Mouse (Mus musculus): ENCODE measurements around the gene Lmf2. TPM values are rescaled to one million over a fixed set of nuclear protein-coding genes. Genes with fewer than 3 reads are reported as not detected.

The Lmf2 gene
- polyA plus RNA-seq, 1 experiment from 2014 or later = 46.1 TPM

DNA sequence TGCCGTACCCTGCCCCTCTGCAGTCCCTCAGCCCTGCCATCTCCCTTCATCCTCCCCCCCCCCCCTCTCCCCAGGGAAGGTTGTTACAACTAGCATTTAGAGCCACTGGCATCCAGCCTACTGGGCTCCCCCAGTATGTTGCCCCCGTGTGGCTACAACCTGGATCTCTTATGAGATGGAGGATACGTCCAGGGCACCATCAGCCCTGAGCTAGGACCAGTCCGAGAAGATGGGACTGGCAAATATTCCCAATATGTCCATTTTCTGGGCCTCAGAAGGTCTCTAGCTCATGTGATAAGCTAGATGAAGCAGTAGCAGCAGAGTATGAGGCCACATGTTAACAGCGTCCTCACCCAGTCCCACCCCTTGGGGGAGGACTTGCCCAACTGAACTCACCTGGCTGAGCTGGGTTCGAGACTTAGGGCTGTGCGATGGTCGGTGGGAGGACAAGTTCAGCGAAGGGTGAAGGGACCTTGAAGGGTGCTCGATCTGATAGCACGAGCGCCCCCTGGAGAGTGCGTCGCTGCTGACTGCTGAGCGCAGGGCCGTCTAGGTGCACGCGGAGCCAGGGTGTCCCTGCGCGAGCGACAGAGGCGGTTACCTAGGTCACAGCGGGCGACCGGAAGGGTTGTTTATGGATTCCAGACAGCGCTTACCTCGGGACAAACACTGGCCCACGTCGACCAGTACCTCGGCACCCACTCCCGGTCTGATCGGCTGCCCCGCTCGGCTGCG lies 17.7 kb upstream of the Lmf2 start:
- H3K27ac ChIP-seq = peak overlapping the region; percentile 92
- peak; percentile 52; the same call in 1 of the 2 replicates for TF ChIP-seq CTCF (IDR thresholded peaks at IDR 0.05; ENCODE audit: low read depth)
- peak; percentile 86 for ATAC-seq (replicated peaks; ENCODE audit: low FRiP score, low read depth)
- H3K36me3 ChIP-seq (ENCODE audit: insufficient read depth, low read length) = peaks cover 38% of the 10 kb centered on the region
- WGBS = 1% methylated on average over 35 of the region's 35 CpGs
- peak; percentile 89 for DNase-seq (ENCODE audit: low spot score)
- H3K9ac ChIP-seq (ENCODE audit: low read depth, low read length) = peak overlapping the region; percentile 72
- H3K27me3 ChIP-seq (ENCODE audit: insufficient read depth, low read length) = peaks cover 15% of the 10 kb centered on the region
- peak overlapping the region; percentile 88 for H3K4me2 ChIP-seq (ENCODE audit: low read length)
- no peaks in the 10 kb centered on the region for H3K9me3 ChIP-seq (replicated peaks; ENCODE audit: low read length)
- H3K4me1 ChIP-seq (replicated peaks; ENCODE audit: insufficient read depth, low read length) = peaks cover 19% of the 10 kb centered on the region
- H3K4me3 ChIP-seq (replicated peaks; ENCODE audit: low read depth, low read length) = peak overlapping the region; percentile 53

DNA sequence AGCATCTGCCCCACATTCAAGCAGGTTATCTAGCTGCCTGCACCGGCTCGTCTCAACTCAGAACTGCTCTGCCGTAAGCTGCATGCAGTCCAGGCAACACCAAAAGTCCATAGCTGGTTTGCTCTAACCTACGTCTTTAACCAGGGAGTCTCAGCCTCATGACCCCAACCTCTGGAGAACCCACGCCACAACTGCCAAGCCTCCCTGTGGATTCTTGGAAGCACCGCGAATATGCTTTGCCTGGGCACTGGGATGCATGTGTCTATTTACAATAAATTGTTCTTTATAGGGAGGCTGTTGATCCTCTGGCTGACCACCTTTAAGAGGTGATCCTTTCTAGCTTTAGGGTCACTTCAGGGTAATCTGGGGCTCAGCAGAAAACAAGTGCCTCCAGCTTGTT lies 17.1 kb upstream of the Lmf2 start:
- WGBS = 71% methylated on average over 7 of the region's 7 CpGs
- H3K9me3 ChIP-seq (replicated peaks; ENCODE audit: low read length) = no peaks in the 10 kb centered on the region
- peaks cover 8% of the 10 kb centered on the region for H3K27me3 ChIP-seq (ENCODE audit: insufficient read depth, low read length)
- H3K36me3 ChIP-seq (ENCODE audit: insufficient read depth, low read length) = peaks cover 44% of the 10 kb centered on the region
- peak overlapping the region; percentile 88 for H3K4me2 ChIP-seq (ENCODE audit: low read length)
- H3K27ac ChIP-seq = no peak overlapping the region
- H3K4me1 ChIP-seq (replicated peaks; ENCODE audit: insufficient read depth, low read length) = peaks cover 18% of the 10 kb centered on the region
- H3K9ac ChIP-seq (ENCODE audit: low read depth, low read length) = no peak overlapping the region
- ATAC-seq (replicated peaks; ENCODE audit: low FRiP score, low read depth) = no peak
- H3K4me3 ChIP-seq (replicated peaks; ENCODE audit: low read depth, low read length) = no peak overlapping the region; the same call in 1 of the 2 replicates
- TF ChIP-seq CTCF (IDR thresholded peaks at IDR 0.05; ENCODE audit: low read depth) = no peak
- DNase-seq (ENCODE audit: low spot score) = no peak

- Histone ChIP-seq H3K4me2 (ENCODE audit: low read length) (no peak overlapping the region), H3K27me3 (ENCODE audit: insufficient read depth, low read length) (peaks cover 3% of the 10 kb centered on the region; the same call in 1 of the 2 replicates), H3K27ac (no peak overlapping the region), H3K36me3 (ENCODE audit: insufficient read depth, low read length) (peaks cover 49% of the 10 kb centered on the region), H3K9ac (ENCODE audit: low read depth, low read length) (no peak overlapping the region), H3K4me1 (replicated peaks; ENCODE audit: insufficient read depth, low read length) (peaks cover 14% of the 10 kb centered on the region), H3K4me3 (replicated peaks; ENCODE audit: low read depth, low read length) (no peak overlapping the region), H3K9me3 (replicated peaks; ENCODE audit: low read length) (no peaks in the 10 kb centered on the region)
- no peak for ATAC-seq (replicated peaks; ENCODE audit: low FRiP score, low read depth)
- no peak for TF ChIP-seq CTCF (IDR thresholded peaks at IDR 0.05; ENCODE audit: low read depth)
- no peak for DNase-seq (ENCODE audit: low spot score)
- WGBS = 86% methylated on average over 13 of the region's 13 CpGs
Measured at GRCm38 (mm10) chr15:89372068-89372467, 16.6 kb upstream of the Lmf2 start.

DNA sequence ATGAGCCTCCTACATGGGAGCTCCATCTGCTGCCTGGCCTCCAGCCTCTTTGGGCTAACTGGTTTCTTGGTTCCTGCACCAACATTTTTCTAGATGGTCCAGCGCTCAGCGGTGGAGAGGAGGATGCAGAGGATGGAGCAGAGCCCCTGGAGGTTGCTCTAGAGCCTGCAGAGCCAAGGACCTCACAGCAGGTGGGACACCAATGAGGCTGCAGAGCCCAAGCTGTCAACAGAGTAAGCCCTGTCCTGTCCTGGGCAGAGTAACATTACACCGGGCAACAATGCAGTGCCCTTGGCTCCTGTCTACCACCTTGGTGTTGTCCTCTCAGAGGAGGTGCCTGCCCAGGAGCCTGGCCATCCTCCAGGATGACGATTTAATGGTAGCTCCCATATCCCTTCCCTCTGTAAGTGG lies 9.7 kb upstream of the Lmf2 start:
- 93% methylated on average over 4 of the region's 4 CpGs for WGBS
- no peak overlapping the region for H3K9ac ChIP-seq (ENCODE audit: low read depth, low read length)
- ATAC-seq (replicated peaks; ENCODE audit: low FRiP score, low read depth) (no peak), DNase-seq (ENCODE audit: low spot score) (no peak)
- H3K27ac ChIP-seq = no peak overlapping the region
- no peak overlapping the region for H3K4me3 ChIP-seq (replicated peaks; ENCODE audit: low read depth, low read length)
- H3K4me2 ChIP-seq (ENCODE audit: low read length) = no peak overlapping the region
- no peaks in the 10 kb centered on the region for H3K4me1 ChIP-seq (replicated peaks; ENCODE audit: insufficient read depth, low read length)
- H3K36me3 ChIP-seq (ENCODE audit: insufficient read depth, low read length) = peaks cover 78% of the 10 kb centered on the region
- H3K9me3 ChIP-seq (replicated peaks; ENCODE audit: low read length) = no peaks in the 10 kb centered on the region
- H3K27me3 ChIP-seq (ENCODE audit: insufficient read depth, low read length) = no peaks in the 10 kb centered on the region
- no peak for TF ChIP-seq CTCF (IDR thresholded peaks at IDR 0.05; ENCODE audit: low read depth)

DNA sequence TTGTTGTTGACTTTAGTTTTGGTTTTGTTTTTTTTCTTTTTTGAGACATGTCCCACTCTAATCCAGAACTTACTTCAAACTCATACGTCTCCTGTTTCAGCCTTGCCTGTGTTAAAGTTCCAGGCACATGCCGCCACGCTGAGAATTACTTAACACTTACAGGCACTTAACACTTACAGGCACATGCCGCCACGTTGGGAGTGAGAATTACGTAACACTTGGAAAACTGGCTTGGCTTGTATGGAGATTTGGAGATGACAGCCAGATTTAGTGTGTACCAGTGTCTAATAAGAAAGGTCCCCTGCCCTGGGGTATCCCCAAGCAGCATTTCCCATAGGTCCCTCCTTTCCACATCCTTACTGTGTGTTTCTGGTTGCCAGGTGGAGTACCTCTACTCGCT lies 7.6 kb upstream of the Lmf2 start:
- DNase-seq (ENCODE audit: low spot score) (no peak), ATAC-seq (replicated peaks; ENCODE audit: low FRiP score, low read depth) (no peak)
- Histone ChIP-seq H3K4me2 (ENCODE audit: low read length) (no peak overlapping the region), H3K36me3 (ENCODE audit: insufficient read depth, low read length) (peaks cover 58% of the 10 kb centered on the region), H3K9ac (ENCODE audit: low read depth, low read length) (no peak overlapping the region), H3K4me1 (replicated peaks; ENCODE audit: insufficient read depth, low read length) (no peaks in the 10 kb centered on the region), H3K27ac (no peak overlapping the region), H3K27me3 (ENCODE audit: insufficient read depth, low read length) (no peaks in the 10 kb centered on the region), H3K9me3 (replicated peaks; ENCODE audit: low read length) (no peaks in the 10 kb centered on the region), H3K4me3 (replicated peaks; ENCODE audit: low read depth, low read length) (no peak overlapping the region)
- no peak for TF ChIP-seq CTCF (IDR thresholded peaks at IDR 0.05; ENCODE audit: low read depth)
- 87% methylated on average over 7 of the region's 7 CpGs for WGBS

- ATAC-seq (replicated peaks; ENCODE audit: low FRiP score, low read depth) = no peak
- Histone ChIP-seq H3K27me3 (ENCODE audit: insufficient read depth, low read length) (no peaks in the 10 kb centered on the region), H3K9me3 (replicated peaks; ENCODE audit: low read length) (no peaks in the 10 kb centered on the region), H3K4me3 (replicated peaks; ENCODE audit: low read depth, low read length) (no peak overlapping the region), H3K4me2 (ENCODE audit: low read length) (no peak overlapping the region), H3K4me1 (replicated peaks; ENCODE audit: insufficient read depth, low read length) (no peaks in the 10 kb centered on the region; the same call in 1 of the 2 replicates), H3K27ac (no peak overlapping the region), H3K9ac (ENCODE audit: low read depth, low read length) (no peak overlapping the region), H3K36me3 (ENCODE audit: insufficient read depth, low read length) (peaks cover 21% of the 10 kb centered on the region; the same call in 1 of the 2 replicates)
- DNase-seq (ENCODE audit: low spot score) = no peak
- no peak for TF ChIP-seq CTCF (IDR thresholded peaks at IDR 0.05; ENCODE audit: low read depth)
- 82% methylated on average over 3 of the region's 3 CpGs for WGBS
Measured at GRCm38 (mm10) chr15:89358784-89359183, 3.3 kb upstream of the Lmf2 start.

Data from kidney, postnatal 0 days (tissue).